Mouse (Mus musculus) kidney, embryonic 16.5 days (tissue): ENCODE measurements around the gene Apln. TPM values are rescaled to one million over a fixed set of nuclear protein-coding genes. Genes with fewer than 3 reads are reported as not detected.

ENCODE experiments used
- ATAC-seq: fragments of 200-750 bp; cut with Nextera tagmentation; 2 replicates; pipeline ENCODE4 v1.8.0; 2017; ENCODE audit warnings: moderate TSS enrichment; ENCODE audit not compliant: low FRiP score, low TSS enrichment
- H3K27ac ChIP-seq: fragments of 300-500 bp; sonication (generic); 2 replicates; pipeline ENCODE4 v1.5.1; 2014; ENCODE audit warnings: low read length
- H3K27me3 ChIP-seq: fragments of 300-500 bp; sonication (generic); 2 replicates; pipeline ENCODE4 v1.6.1; 2014; ENCODE audit warnings: low read length, control low read depth, mixed read lengths; ENCODE audit not compliant: insufficient read depth
- H3K36me3 ChIP-seq: fragments of 300-500 bp; sonication (generic); 2 replicates; pipeline ENCODE4 v1.6.1; 2014; ENCODE audit warnings: low read length, control low read depth, mixed read lengths; ENCODE audit not compliant: insufficient read depth
- H3K4me1 ChIP-seq: fragments of 300-500 bp; sonication (generic); 2 replicates; pipeline ENCODE4 v1.6.1; 2014; ENCODE audit warnings: low read length, control low read depth, mixed read lengths; ENCODE audit not compliant: insufficient read depth
- H3K4me2 ChIP-seq: fragments of 300-500 bp; sonication (generic); replicated peaks from 2 replicates; pipeline ENCODE4 v1.6.1; 2014; ENCODE audit warnings: low read depth, low read length
- H3K4me3 ChIP-seq: fragments of 300-500 bp; sonication (generic); 2 replicates; pipeline ENCODE4 v1.5.1; 2014; ENCODE audit warnings: mild to moderate bottlenecking, low read length
- H3K9ac ChIP-seq: fragments of 300-500 bp; sonication (generic); replicated peaks from 2 replicates; pipeline ENCODE4 v1.6.1; 2014; ENCODE audit warnings: low read length
- H3K9me3 ChIP-seq: fragments of 300-500 bp; sonication (generic); 2 replicates; pipeline ENCODE4 v1.6.1; 2016; ENCODE audit warnings: low read length, control low read depth
- WGBS: fragments of 180-500 bp; shearing (Covaris S2); extraction: QIAGEN DNeasy Blood & Tissue Kit; methylation state at CpG from one replicate; pipeline ENCODE4 v1.1.7; 2014; 5-methylcytosine and 5-hydroxymethylcytosine counted together
- polyA plus RNA-seq: library from polyadenylated mRNA; unstranded; fragments of >200 nt; fragmentation: Nextera tagmentation; extraction: Ambion mirVana; gene quantifications from 2 replicates; pipeline ENCODE4 v1.2.1, GENCODE M21; 2015

Gene Apln
- polyA plus RNA-seq, 1 experiment from 2014 or later = 7.1 TPM

GRCm38 (mm10) chrX:47988024-47988423, 46.6 kb downstream of the Apln start:
- H3K9ac ChIP-seq = no peak overlapping the region
- H3K4me3 ChIP-seq = no peak overlapping the region
- H3K27me3 ChIP-seq = no peaks in the 10 kb centered on the region
- no peak for ATAC-seq
- no peak overlapping the region for H3K4me2 ChIP-seq
- no peak overlapping the region for H3K27ac ChIP-seq
- WGBS = 63% methylated on average over 8 of the region's 8 CpGs
- no peaks in the 10 kb centered on the region for H3K36me3 ChIP-seq
- no peaks in the 10 kb centered on the region; the same call in 1 of the 2 replicates for H3K4me1 ChIP-seq
- H3K9me3 ChIP-seq = no peaks in the 10 kb centered on the region

GRCm38 (mm10) chrX:47985000-47985619, 49.5 kb downstream of the Apln start:
- Histone ChIP-seq H3K9ac (no peak overlapping the region), H3K36me3 (no peaks in the 10 kb centered on the region), H3K4me3 (peak overlapping the region; percentile 32), H3K27ac (no peak overlapping the region), H3K4me1 (no peaks in the 10 kb centered on the region), H3K27me3 (no peaks in the 10 kb centered on the region), H3K9me3 (no peaks in the 10 kb centered on the region), H3K4me2 (peak overlapping the region; percentile 47)
- 17% methylated on average over 16 of the region's 19 CpGs for whole genome bisulfite sequencing
- peak; percentile 39; the same call in 1 of the 2 replicates for ATAC-seq

- Histone ChIP-seq H3K4me2 (no peak overlapping the region), H3K27ac (no peak overlapping the region), H3K27me3 (no peaks in the 10 kb centered on the region), H3K4me3 (no peak overlapping the region), H3K36me3 (no peaks in the 10 kb centered on the region), H3K9me3 (no peaks in the 10 kb centered on the region), H3K4me1 (no peaks in the 10 kb centered on the region), H3K9ac (no peak overlapping the region)
- 83% methylated on average over 5 of the region's 5 CpGs for WGBS
- ATAC-seq = no peak
Observed at GRCm38 (mm10) chrX:47977078-47977477, 57.6 kb downstream of the Apln start.

- WGBS = 61% methylated on average over 4 of the region's 4 CpGs
- H3K36me3 ChIP-seq = no peaks in the 10 kb centered on the region
- H3K9ac ChIP-seq = no peak overlapping the region
- no peak overlapping the region for H3K4me2 ChIP-seq
- peak overlapping the region; percentile 53; the same call in 1 of the 2 replicates for H3K27ac ChIP-seq
- H3K9me3 ChIP-seq = no peaks in the 10 kb centered on the region
- no peaks in the 10 kb centered on the region for H3K27me3 ChIP-seq
- ATAC-seq = no peak; the same call in 1 of the 2 replicates
- no peak overlapping the region for H3K4me3 ChIP-seq
- 0 out of 2 replicates have a peak, but pooled peaks cover under 1% of the 10 kb centered on the region for H3K4me1 ChIP-seq
Observed at GRCm38 (mm10) chrX:47976551-47976950, 58.1 kb downstream of the Apln start.

Other genes starting within 250 kb of the Apln start
- gene Smarca1, start 141.9 kb downstream of the Apln start, polyA plus RNA-seq = 22.8 and 24.9 TPM in 2 replicates
- gene Ocrl, start 122.5 kb downstream of the Apln start, polyA plus RNA-seq = 19.7 and 22.2 TPM in 2 replicates
- gene Xpnpep2, start 73.9 kb upstream of the Apln start, polyA plus RNA-seq = 7.8 and 8.3 TPM in 2 replicates
- 1.7 and 2.0 TPM in 2 replicates for gene Sash3, start 111.6 kb upstream of the Apln start, polyA plus RNA-seq
- 4.2 and 4.8 TPM in 2 replicates for gene Zdhhc9, start 174.0 kb upstream of the Apln start, polyA plus RNA-seq
- gene Utp14a, start 222.0 kb upstream of the Apln start, polyA plus RNA-seq = 15.6 and 17.8 TPM in 2 replicates